ENCODE assay signal across 9 mouse cellular contexts in genomic region chr7:143445651-143446460, GRCm38 (mm10). TPM values are rescaled to one million over a fixed set of nuclear protein-coding genes. Genes with fewer than 3 reads are reported as not detected.
DNase-seq lines count a peak whose midpoint lies in the region; ATAC-seq lines count a peak whose summit lies in the region.
"Had no signal": no experiment of that assay in that cellular context is flagged by ENCODE, and none has a peak within 500 bp of the region (broad histone marks: within the 10 kb centered on the region; RNA-seq: fewer than 3 reads in every experiment).

No protein-coding gene starts in this region.

- H3K9ac ChIP-seq in liver, embryonic 15.5 days: no peak overlapping the region

- no peak for ATAC-seq in liver, embryonic 15.5 days (ENCODE audit: insufficient read depth)
- no peak for ATAC-seq in erythroid progenitor cell, adult 5-6 weeks (replicated peaks; ENCODE audit: low FRiP score, poor library complexity, severe bottlenecking)

- no peak overlapping the region for H3K27ac ChIP-seq in liver, embryonic 15.5 days (replicated peaks)

- H3K4me1 ChIP-seq in liver, embryonic 15.5 days (replicated peaks): no peaks in the 10 kb centered on the region; the same call in 1 of the 2 replicates

- no peaks in the 10 kb centered on the region for H3K36me3 ChIP-seq in liver, embryonic 15.5 days (replicated peaks)

- 7% methylated on average over 53 of the region's 53 CpGs for WGBS in liver, embryonic 15.5 days (ENCODE audit: insufficient replicate concordance)

- DNase-seq in gastrocnemius, adult 18-20 months (ENCODE audit: low spot score): peak; percentile 7
- DNase-seq in gastrocnemius, postnatal 36 days: no peak
- DNase-seq in ZHBTc4 (ENCODE audit: low read depth, low spot score): peak; percentile 36
- DNase-seq in heart, postnatal 36 days: peak; percentile 28 to 36
- no peak for DNase-seq in cerebellum, postnatal 4 days (ENCODE audit: low spot score in 2 of 2)
- DNase-seq in layer of hippocampus, adult 8-10 months (ENCODE audit: low spot score in 2 of 2): no peak

- intact Hi-C loops in gastrocnemius, postnatal 36 days (cut with DNase I): no loop called here
- intact Hi-C loops in heart, postnatal 36 days (cut with DNase I): no loop called here

- H3K9me3 ChIP-seq in liver, embryonic 15.5 days (replicated peaks): no peaks in the 10 kb centered on the region

- peaks cover 72% of the 10 kb centered on the region for H3K27me3 ChIP-seq in liver, embryonic 15.5 days

- H3K4me2 ChIP-seq in liver, embryonic 15.5 days: peak overlapping the region; percentile 50

- peak overlapping the region; percentile 20; the same call in 1 of the 2 replicates for H3K4me3 ChIP-seq in liver, embryonic 15.5 days (replicated peaks)

RNA-seq across cellular contexts. Expression of gene Cdkn1c, which starts 15.0 kb away (rescaled TPM):
- 10 to 100 TPM; 18.6 to 21.6 TPM for total RNA-seq in gastrocnemius, adult 18-20 months (2021)
- 10 to 100 TPM; 43.2 to 98.2 TPM for total RNA-seq in gastrocnemius, postnatal 36 days (2021)
- 10 to 100 TPM; 30.8 to 44.2 TPM for total RNA-seq in heart, postnatal 36 days (2021)
- polyA plus RNA-seq in liver, embryonic 15.5 days (2015; fragmentation: Nextera tagmentation; extraction: Ambion mirVana): 182 and 216 TPM in 2 replicates
- total RNA-seq in layer of hippocampus, adult 8-10 months (2022): 1 to 10 TPM; 4.4 to 9.9 (median 7.0) TPM
- total RNA-seq in erythroid progenitor cell, adult 5-6 weeks (2015; ENCODE audit: low replicate concordance): 14.8 TPM in 1 of 2 replicates, not detected in the other
- total RNA-seq in erythroid progenitor cell, adult 5-6 weeks (2017; ENCODE audit: low replicate concordance): not detected in 2 replicates

RNA-seq across cellular contexts. Expression of gene Slc22a18, which starts 27.7 kb away (rescaled TPM):
- total RNA-seq in gastrocnemius, adult 18-20 months (2021): under 1 TPM; 0.17 to 0.32 TPM
- total RNA-seq in gastrocnemius, postnatal 36 days (2021): under 1 TPM in 1 of 2 experiments, not detected in 1; 0.25 TPM
- total RNA-seq in heart, postnatal 36 days (2021): under 1 TPM; 0.33 to 0.54 TPM
- polyA plus RNA-seq in liver, embryonic 15.5 days (2015; fragmentation: Nextera tagmentation; extraction: Ambion mirVana): 12.9 and 16.3 TPM in 2 replicates
- 1 to 10 TPM in 2 of 4 experiments, under 1 TPM in 1, not detected in 1; 0.66 to 1.4 (median 1.4) TPM for total RNA-seq in layer of hippocampus, adult 8-10 months (2022)
- total RNA-seq in erythroid progenitor cell, adult 5-6 weeks (2015; ENCODE audit: low replicate concordance): not detected in 2 replicates
- not detected in 2 replicates for total RNA-seq in erythroid progenitor cell, adult 5-6 weeks (2017; ENCODE audit: low replicate concordance)
- total RNA-seq: neutrophil, adult 5-6 weeks had no signal

RNA-seq across cellular contexts. Expression of gene Phlda2, which starts 57.1 kb away (rescaled TPM):
- total RNA-seq in gastrocnemius, adult 18-20 months (2021): not detected
- not detected for total RNA-seq in gastrocnemius, postnatal 36 days (2021)
- not detected for total RNA-seq in heart, postnatal 36 days (2021)
- 22.6 and 27.0 TPM in 2 replicates for polyA plus RNA-seq in liver, embryonic 15.5 days (2015; fragmentation: Nextera tagmentation; extraction: Ambion mirVana)
- under 1 TPM in 1 of 4 experiments, not detected in 3; 0.66 TPM for total RNA-seq in layer of hippocampus, adult 8-10 months (2022)
- total RNA-seq in erythroid progenitor cell, adult 5-6 weeks (2015; ENCODE audit: low replicate concordance): not detected in 2 replicates
- not detected in 2 replicates for total RNA-seq in erythroid progenitor cell, adult 5-6 weeks (2017; ENCODE audit: low replicate concordance)
- total RNA-seq: neutrophil, adult 5-6 weeks had no signal

Comparison
In these comparisons a context has a peak if more than half of its experiments do, and no peak if none do; other contexts are left out.
1. DNase-seq: peak in gastrocnemius, adult 18-20 months (single experiment), ZHBTc4 (single experiment) and heart, postnatal 36 days (2 of 2); none in gastrocnemius, postnatal 36 days (0 of 2), cerebellum, postnatal 4 days (0 of 2) and layer of hippocampus, adult 8-10 months (0 of 2).